Mouse (Mus musculus): ENCODE results near the gene Adat1.

Gene Adat1

DNA sequence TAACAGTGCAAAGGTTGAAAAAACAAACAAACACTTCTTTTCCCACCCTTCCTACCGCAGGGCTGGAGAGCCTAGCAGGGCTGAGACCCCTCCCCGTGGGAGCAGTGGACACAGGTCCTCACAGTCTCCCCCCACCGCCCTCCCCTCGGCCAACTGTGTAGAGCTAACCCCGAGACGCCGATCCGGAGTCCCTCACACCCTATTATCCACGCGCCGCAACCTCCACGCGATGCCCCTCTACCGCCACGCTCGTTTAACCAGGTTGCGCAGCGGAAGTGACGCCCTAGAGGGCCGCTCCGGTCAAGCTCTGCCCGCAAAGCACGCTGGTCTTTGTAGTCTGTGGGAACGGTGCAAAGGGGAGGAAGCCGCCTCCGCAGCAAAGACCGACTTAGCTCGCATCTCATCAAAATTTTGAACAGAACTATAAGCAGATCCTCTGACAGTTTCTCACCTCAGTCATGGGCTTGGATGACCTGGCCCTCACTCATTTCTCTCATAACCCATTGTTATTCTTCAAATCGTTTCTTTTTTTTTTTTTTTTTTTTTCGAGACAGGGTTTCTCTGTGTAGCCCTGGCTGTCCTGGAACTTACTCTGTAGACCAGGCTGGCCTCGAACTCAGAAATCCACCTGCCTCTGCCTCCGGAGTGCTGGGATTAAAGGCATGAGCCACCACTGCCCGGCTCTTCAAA, at the start of gene Adat1:
Gene Adat1 (minus strand): TSS at position 290 of the 690 bp plus-strand sequence.
- DNase-seq (ENCODE audit: low spot score) = peak; percentile 78

DNA sequence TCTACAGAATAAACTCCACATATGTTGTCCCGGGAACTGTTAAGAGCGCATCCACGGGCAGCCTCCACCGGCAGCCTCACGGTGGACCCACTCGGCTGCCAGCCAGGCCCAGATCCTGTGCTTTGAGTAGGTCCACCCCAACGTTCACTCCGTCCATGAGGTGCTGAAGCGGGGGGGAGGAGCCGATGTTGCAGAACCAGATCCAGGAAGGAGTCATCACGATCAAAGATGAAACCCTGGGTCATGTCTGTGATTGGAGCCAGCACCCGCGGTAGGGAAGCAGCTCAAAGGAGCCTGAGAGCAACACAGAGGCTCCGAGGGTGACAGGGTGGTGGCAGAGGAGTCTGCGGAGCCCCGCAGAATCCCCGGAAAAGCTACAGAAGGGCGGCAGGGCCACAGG, 45.4 kb upstream of the Adat1 start:
- DNase-seq (ENCODE audit: low spot score) = no peak

- peak; percentile 63 for DNase-seq (ENCODE audit: low spot score)
These were observed 42.5 kb upstream of the Adat1 start for GRCm38 (mm10) chr8:112034603-112035002.

DNA sequence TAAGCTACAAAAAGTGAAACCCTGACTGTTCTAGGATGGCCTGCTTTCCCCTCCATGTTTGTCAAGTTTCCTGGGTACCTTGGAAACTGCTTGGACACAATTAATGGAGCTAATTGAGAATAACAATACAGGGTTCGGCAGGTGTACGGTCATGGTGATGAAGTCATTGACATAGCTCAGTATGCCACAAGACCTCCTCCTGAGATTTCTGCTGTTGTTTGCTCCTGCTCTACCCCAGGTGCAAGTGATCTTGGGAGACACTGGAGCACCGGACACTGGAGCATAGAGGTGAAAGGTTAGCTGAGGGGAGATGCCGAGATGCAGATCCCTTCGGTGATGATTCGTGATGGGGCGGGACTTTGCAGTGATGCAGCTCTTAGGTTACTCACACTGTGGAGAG, 41.0 kb upstream of the Adat1 start:
- no peak for DNase-seq (ENCODE audit: low spot score)

- DNase-seq (ENCODE audit: low spot score) = no peak
These were observed 38.6 kb upstream of the Adat1 start for GRCm38 (mm10) chr8:112030663-112031062.

- DNase-seq (ENCODE audit: low spot score) = no peak
These were observed 37.4 kb upstream of the Adat1 start for GRCm38 (mm10) chr8:112029455-112029854.

DNA sequence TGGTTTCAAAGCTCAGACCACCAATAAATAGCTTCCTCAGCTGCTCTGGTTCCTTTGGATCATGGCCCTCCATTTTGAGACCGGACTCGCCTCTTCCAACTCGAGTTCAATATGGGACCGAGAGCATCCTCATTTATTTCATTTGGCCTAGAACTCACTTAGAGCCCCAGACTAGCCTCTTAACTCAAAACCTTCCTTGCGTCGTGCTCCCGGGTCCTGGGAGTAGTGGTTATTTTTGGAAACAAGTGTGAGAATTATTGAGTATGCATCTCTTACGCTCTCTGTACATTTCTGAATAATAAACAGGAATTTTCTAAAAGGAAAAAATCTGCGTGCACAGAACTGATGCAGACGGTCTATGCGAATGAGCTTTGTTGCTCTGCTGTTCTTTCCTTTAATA, 22.8 kb upstream of the Adat1 start, which contains the start of gene Gm6793:
Gene Gm6793 (minus strand): TSS at position 101 of the 400 bp plus-strand sequence.
- no peak for DNase-seq (ENCODE audit: low spot score)

DNA sequence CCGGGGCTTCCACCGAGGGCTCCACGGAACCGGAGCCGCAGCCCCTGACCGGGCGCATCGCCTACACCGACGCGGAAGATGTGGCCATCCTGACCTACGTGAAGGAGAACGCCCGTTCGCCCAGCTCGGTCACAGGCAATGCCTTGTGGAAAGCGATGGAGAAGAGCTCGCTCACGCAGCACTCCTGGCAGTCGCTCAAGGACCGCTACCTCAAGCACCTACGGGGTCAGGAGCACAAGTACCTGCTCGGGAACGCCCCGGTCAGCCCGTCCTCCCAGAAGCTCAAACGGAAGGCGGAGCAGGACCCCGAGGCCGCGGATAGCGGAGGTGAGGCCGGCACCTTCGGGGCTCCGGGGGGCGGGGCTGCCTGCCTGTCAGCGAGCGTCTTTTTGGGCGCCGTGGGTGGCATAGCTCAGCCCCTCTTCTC, 19.7 kb upstream of the Adat1 start:
- peak; percentile 39 for DNase-seq (ENCODE audit: low spot score)

- peak; percentile 88 for DNase-seq (ENCODE audit: low spot score)
These were observed 19.1 kb upstream of the Adat1 start, which contains the start of the genes Kars and Terf2ip for GRCm38 (mm10) chr8:112010997-112011815. Gene Kars, minus strand, starts transcription at chr8:112011323. Gene Terf2ip, plus strand, starts transcription at chr8:112011398.

DNA sequence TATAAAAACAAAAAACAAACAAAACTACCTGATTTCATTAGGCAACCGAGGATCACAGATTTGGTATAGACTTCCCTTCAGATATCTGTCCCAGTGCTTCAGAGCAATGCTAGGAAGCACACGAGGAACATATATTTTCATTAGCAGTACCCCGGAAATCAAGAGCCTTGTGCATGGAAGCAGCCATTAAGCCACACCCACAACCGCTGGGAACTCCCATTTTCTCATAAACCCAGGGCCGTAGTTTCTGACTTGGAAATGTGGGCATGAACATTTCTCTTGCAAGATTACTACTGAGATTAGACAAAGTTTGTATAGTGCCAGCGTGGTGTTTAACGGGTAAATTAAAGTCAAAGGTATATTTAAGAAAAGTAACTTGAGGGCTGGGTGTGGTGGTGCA, 17.5 kb upstream of the Adat1 start:
- DNase-seq (ENCODE audit: low spot score) = peak; percentile 25

- no peak for DNase-seq (ENCODE audit: low spot score)
These were observed 15.6 kb upstream of the Adat1 start for GRCm38 (mm10) chr8:112007669-112008068.

- no peak for DNase-seq (ENCODE audit: low spot score)
These were observed 13.5 kb upstream of the Adat1 start for GRCm38 (mm10) chr8:112005601-112006000.

- no peak for DNase-seq (ENCODE audit: low spot score)
These were observed 12.7 kb upstream of the Adat1 start for GRCm38 (mm10) chr8:112004754-112005153.

DNA sequence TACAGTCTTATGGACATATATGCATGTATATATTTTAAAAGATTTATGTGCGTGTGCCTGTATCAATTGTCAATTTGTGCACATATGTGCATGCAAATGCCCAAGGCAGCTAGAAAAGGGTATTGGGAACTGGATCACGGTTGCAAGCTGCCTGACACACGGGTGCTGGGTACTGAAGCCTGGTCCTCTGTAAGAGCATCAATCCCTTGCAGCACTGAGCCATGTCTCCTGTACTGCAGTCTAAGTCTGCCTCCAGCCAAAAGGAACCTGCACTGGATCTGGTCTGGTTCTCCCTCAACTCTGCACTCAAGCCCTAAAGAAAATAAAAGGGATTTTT, 569 bp upstream of the Adat1 start:
- DNase-seq (ENCODE audit: low spot score) = no peak

GRCm38 (mm10) chr8:111991278-111991677, 824 bp downstream of the Adat1 start:
- DNase-seq (ENCODE audit: low spot score) = no peak

GRCm38 (mm10) chr8:111989911-111990310, 2.2 kb downstream of the Adat1 start:
- peak; percentile 83 for DNase-seq (ENCODE audit: low spot score)

DNA sequence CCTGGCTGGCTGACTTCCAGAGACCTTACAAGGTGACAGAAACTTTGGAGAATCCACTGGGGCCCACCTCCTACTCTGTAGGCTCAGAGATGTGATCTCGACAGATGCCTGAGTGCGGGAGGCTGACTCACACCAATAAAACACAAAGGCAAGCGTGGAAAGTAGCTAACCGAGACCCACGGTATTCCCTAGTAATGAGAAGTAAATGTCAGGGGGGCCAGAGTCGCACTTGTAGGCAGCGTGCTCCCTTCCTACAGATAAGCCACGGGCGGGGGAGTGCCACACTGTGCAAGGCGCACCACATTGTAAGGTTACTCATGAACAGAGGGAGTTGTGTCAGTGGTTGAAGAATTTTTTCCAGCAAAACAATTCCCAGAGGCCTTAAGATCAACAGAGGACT, 7.6 kb downstream of the Adat1 start:
- DNase-seq (ENCODE audit: low spot score) = no peak

DNA sequence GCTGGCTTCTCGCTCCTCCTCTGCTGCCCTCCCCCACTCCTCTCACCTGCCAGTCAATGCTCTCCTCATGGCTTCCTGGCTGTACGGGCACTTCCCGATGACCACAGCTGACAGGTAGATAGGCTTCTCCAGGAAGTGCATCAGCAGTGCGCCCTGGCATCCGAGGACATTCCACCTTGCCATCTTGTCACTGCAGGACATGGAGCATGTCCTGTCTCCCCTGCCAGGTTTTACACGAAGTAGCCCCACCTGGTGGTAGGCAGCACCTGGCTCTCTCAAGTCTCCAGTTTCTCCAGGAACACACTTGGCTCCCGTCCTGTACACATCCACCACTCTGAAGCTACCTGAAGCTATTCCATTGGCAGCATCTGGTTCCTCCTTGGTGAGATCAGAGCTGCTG, 10.0 kb downstream of the Adat1 start:
- no peak for DNase-seq (ENCODE audit: low spot score)

DNA sequence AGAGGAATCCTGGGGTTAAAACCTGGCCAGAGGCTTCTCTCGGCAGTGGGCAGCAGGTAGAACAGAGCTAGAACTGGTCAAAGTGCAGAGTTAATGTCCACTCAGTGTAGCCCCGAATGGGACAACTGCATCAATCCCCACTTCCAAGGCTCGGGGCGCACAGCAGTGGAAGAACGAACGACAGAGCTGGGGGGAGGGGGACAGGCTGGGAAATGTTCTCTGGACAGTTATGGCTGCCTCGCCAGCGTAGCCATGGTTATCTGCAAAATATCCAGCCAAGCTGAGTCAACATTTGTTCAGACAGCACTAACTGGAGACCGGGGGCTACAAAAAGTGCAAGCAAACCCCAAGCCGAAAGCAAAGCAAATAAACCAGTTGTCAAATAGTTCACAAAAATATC, 14.0 kb downstream of the Adat1 start:
- no peak for DNase-seq (ENCODE audit: low spot score)

DNA sequence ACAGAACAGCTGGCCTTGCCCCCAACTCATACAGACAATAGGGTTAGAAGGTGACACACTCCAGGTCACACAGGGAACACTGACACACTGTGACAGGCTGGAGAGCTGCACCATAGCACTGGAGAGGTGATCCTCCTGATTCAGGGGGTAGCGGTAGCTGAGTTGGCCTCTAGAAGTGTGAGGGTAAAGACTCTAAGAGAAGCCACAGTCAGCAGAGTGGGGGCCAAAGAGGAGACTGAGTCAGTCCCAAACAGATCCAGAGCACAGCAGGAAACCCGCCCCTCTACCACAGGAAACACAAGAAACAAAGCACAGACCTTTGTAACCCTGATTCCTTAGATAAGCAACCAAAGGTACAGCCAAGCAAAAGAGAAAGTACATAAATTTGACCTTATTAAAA, 15.8 kb downstream of the Adat1 start:
- DNase-seq (ENCODE audit: low spot score) = no peak

GRCm38 (mm10) chr8:111975706-111976105, 16.4 kb downstream of the Adat1 start:
- DNase-seq (ENCODE audit: low spot score) = no peak

DNA sequence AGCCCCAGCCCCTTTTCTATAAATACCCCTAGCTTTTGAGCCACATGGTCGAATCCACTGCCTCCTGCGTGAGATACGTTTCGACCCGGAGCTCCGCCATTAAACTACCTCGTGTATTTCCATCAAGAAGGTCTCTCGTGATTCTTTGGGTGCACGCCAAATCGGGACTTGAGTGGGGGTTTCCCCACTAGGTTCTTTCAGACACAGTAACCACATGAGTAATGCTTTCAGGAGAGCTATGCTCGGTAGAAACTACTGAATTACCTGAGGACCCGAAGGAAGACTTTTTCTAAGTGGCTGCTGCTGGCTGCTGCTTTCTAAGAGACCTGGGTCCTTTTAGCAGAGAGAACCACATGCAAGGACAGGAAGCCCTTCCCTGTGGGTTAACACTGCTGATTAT, 18.0 kb downstream of the Adat1 start:
- no peak for DNase-seq (ENCODE audit: low spot score)

DNA sequence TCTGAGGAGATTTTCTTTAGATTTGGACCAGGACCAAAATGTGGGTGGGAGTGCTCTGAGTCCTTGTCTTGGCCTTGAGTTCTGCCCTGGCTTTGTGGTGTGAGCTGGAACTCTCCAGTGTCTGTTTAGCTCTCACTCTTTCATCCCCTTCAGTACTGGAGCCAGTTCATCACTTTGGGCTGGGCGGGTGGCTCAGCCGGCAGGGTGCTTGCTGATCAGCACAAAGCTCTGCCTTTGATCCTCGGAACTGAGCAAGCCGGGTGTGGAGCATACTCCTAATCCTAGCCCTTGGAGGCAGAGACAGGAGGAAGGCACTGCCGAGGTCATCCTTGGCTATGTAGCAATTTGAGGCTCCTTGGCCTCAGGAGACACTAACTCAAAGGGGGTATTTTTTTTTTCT, 23.1 kb downstream of the Adat1 start:
- no peak for DNase-seq (ENCODE audit: low spot score)

Measured in c-Kit-positive CD71-positive TER-119-positive erythroid progenitor cells, embryonic 14.5 days (primary cell).